Mouse (Mus musculus) limb, embryonic 15.5 days (tissue): Measurements from ENCODE around the gene Dusp18. TPM values are rescaled to one million over a fixed set of nuclear protein-coding genes. Genes with fewer than 3 reads are reported as not detected.

ENCODE experiments used
- ATAC-seq: fragments of 200-750 bp; cut with Nextera tagmentation; 2 replicates; pipeline ENCODE4 v1.8.0; 2017; ENCODE audit warnings: low read depth, moderate TSS enrichment; ENCODE audit not compliant: insufficient number of reproducible peaks, low FRiP score, low TSS enrichment
- H3K27ac ChIP-seq: fragments of 300-500 bp; sonication (generic); 2 replicates; pipeline ENCODE4 v1.5.1; 2015; ENCODE audit warnings: moderate library complexity, mild to moderate bottlenecking, inconsistent platforms
- H3K27me3 ChIP-seq: fragments of 300-500 bp; sonication (generic); 2 replicates; pipeline ENCODE4 v1.6.1; 2015; ENCODE audit warnings: inconsistent platforms
- H3K36me3 ChIP-seq: fragments of 300-500 bp; sonication (generic); 2 replicates; pipeline ENCODE4 v1.6.1; 2015; ENCODE audit warnings: inconsistent platforms
- H3K4me1 ChIP-seq: fragments of 300-500 bp; sonication (generic); 2 replicates; pipeline ENCODE4 v1.6.1; 2015; ENCODE audit warnings: inconsistent platforms
- H3K4me2 ChIP-seq: fragments of 300-500 bp; sonication (generic); 2 replicates; pipeline ENCODE4 v1.6.1; 2015; ENCODE audit warnings: mild to moderate bottlenecking, inconsistent platforms
- H3K4me3 ChIP-seq: fragments of 300-500 bp; sonication (generic); 2 replicates; pipeline ENCODE4 v1.5.1; 2015; ENCODE audit warnings: mild to moderate bottlenecking, inconsistent platforms
- H3K9ac ChIP-seq: fragments of 300-500 bp; sonication (generic); 2 replicates; pipeline ENCODE4 v1.6.1; 2015; ENCODE audit warnings: inconsistent platforms
- H3K9me3 ChIP-seq: fragments of 300-500 bp; sonication (generic); 2 replicates; pipeline ENCODE4 v1.6.1; 2016; ENCODE audit warnings: inconsistent platforms
- WGBS: fragments of 180-500 bp; shearing (Covaris S2); methylation state at CpG from one replicate; pipeline ENCODE4 v1.1.7; 2015; 5-methylcytosine and 5-hydroxymethylcytosine counted together
- polyA plus RNA-seq: library from polyadenylated mRNA; unstranded; fragments of >200 nt; fragmentation: Nextera tagmentation; extraction: Ambion mirVana; gene quantifications from 2 replicates; pipeline ENCODE4 v1.2.1, GENCODE M21; 2015

The Dusp18 gene
- polyA plus RNA-seq, 1 experiment from 2014 or later: 7.6 TPM

GRCm38 (mm10) chr11:3913316-3914108, 18.5 kb downstream of the Dusp18 start:
- H3K27ac ChIP-seq: peak overlapping the region; percentile 88
- H3K4me3 ChIP-seq: peak overlapping the region; percentile 53
- H3K9ac ChIP-seq: peak overlapping the region; percentile 8
- H3K9me3 ChIP-seq: no peaks in the 10 kb centered on the region
- peak overlapping the region; percentile 74 for H3K4me2 ChIP-seq
- H3K4me1 ChIP-seq: peaks cover 35% of the 10 kb centered on the region
- under 1% methylated on average over 65 of the region's 65 CpGs for WGBS
- H3K27me3 ChIP-seq: peaks cover 7% of the 10 kb centered on the region
- H3K36me3 ChIP-seq: no peaks in the 10 kb centered on the region
- ATAC-seq: peak; percentile 78

DNA sequence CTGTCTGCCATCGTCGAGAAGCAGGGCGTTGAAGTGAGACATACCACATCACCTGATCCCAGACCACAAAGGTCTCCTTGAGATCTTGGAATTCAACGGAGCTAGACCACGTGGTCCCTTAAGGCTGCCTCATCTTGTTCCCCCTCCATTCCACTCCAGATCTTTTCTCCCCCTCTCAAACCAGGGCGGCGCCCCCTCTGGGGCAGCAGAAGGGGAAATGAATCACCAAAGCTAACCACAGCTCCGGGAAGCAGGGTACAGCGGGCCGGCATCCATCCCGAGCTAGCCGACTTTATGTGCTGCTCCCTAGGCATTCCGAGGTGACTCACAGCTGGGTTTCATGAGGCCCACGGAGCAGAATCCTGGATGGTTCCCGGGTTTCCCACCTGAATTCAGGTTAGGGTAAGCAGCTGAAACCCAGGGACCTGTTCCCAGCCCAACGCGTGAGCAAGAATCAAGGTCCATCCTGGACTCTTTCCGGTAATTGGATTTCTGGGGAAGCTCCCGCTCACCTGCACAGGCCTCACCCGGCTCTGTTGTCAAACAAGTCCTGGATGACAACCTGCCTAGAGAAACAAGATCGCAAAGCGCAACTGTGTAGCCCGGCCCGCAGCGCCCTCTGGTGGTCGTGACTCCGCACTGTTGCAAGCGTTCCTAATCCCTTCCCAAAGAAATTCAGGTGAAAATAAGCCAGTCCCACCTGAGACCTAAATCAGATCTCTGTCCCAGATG, 19.2 kb downstream of the Dusp18 start, which contains the start of gene Slc35e4:
TSS of gene Slc35e4 (minus strand) at position 556 of the 732 bp plus-strand sequence.
- WGBS: under 1% methylated on average over 27 of the region's 28 CpGs
- peak; percentile 77 for ATAC-seq
- Histone ChIP-seq H3K4me1 (peaks cover 35% of the 10 kb centered on the region), H3K27ac (peak within 1 kb of the TSS; percentile 88), H3K36me3 (no peaks in the 10 kb centered on the region), H3K9ac (peak within 1 kb of the TSS; percentile 39), H3K9me3 (no peaks in the 10 kb centered on the region), H3K4me3 (peak within 1 kb of the TSS; percentile 53), H3K4me2 (peak within 1 kb of the TSS; percentile 74), H3K27me3 (peaks cover 7% of the 10 kb centered on the region)

DNA sequence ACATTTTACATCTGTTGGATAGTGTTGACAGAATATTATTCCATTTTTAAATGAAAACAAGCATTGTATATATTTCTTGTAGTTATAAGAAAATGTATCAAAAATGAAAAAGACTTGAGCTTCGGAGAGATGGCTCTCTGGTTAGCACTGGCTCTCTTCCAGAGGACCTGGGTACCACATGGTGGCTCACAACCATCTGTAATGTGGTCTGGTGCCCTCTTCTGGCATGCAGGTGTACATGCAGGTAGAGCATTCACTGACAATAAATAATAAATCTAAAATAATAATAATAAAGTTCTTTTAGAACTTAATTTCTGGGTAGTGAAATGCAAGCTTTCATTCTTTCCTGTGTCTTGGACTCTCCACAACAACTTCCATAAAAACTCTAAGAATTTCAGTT, 23.7 kb downstream of the Dusp18 start:
- H3K36me3 ChIP-seq: peaks cover 15% of the 10 kb centered on the region
- H3K4me3 ChIP-seq: no peak overlapping the region
- H3K9ac ChIP-seq: no peak overlapping the region
- H3K9me3 ChIP-seq: no peaks in the 10 kb centered on the region
- H3K27me3 ChIP-seq: no peaks in the 10 kb centered on the region
- H3K27ac ChIP-seq: no peak overlapping the region
- H3K4me2 ChIP-seq: no peak overlapping the region
- peaks cover 9% of the 10 kb centered on the region for H3K4me1 ChIP-seq
- no peak for ATAC-seq
- 35% methylated on average over 1 of the region's 1 CpGs for WGBS

- Histone ChIP-seq H3K27me3 (no peaks in the 10 kb centered on the region), H3K9me3 (no peaks in the 10 kb centered on the region), H3K36me3 (peaks cover 28% of the 10 kb centered on the region), H3K9ac (no peak overlapping the region), H3K4me1 (no peaks in the 10 kb centered on the region), H3K27ac (no peak overlapping the region), H3K4me3 (no peak overlapping the region), H3K4me2 (no peak overlapping the region)
- WGBS: 85% methylated on average over 7 of the region's 7 CpGs
- no peak for ATAC-seq
These were observed 25.4 kb downstream of the Dusp18 start for GRCm38 (mm10) chr11:3920476-3920875.

DNA sequence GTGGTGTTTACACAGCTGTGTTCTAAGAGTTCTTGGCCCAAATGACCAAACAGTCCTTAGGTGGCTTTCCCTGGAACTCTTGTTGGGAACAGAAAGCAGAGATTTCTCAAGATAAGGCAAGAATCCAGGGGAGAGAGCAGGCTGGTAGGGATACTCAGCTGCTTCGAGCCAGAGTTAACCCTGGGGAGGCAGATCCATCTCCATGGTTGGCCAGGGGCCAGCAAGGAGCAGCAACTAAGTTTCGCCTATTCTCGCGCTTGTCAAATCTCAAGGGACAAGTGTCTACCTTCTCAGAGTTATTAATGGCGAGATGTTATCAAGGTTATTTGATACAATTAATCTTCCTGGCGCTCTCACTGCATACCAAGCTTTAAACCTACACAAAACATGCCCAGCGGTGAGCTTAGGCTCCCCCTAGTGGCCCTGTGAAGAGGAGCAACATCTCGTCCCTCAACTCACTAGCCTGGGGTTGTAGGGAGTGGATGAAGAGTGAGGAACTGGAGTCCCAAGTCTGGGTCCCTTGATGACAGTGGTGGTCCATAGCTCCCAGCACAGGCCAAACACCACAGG, 26.3 kb downstream of the Dusp18 start:
- H3K36me3 ChIP-seq: peaks cover 32% of the 10 kb centered on the region
- ATAC-seq: no peak
- no peaks in the 10 kb centered on the region for H3K4me1 ChIP-seq
- H3K27me3 ChIP-seq: no peaks in the 10 kb centered on the region
- no peak overlapping the region for H3K9ac ChIP-seq
- no peak overlapping the region for H3K27ac ChIP-seq
- no peak overlapping the region for H3K4me2 ChIP-seq
- H3K4me3 ChIP-seq: no peak overlapping the region
- H3K9me3 ChIP-seq: no peaks in the 10 kb centered on the region
- 29% methylated on average over 8 of the region's 8 CpGs for WGBS

DNA sequence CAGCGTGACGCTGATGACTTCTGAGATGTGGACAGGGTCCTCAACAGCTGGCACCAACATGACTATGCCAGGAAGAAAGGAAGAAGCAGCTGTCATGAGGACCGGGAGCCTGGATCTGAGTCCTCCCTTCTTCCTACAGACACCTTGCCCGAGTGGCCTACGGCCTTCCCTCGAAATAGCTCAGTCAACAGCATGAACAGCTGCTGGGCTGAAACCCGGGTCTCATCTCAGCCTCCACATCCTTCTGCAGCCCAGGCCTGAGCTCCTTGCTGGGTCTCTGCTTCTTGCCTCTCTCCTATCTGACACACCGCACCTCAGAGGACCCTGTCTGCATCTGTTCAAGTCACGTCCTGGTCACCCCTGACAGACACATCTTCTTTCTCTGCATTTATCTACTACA, 27.1 kb downstream of the Dusp18 start:
- H3K36me3 ChIP-seq: peaks cover 32% of the 10 kb centered on the region
- no peak overlapping the region for H3K27ac ChIP-seq
- H3K4me2 ChIP-seq: no peak overlapping the region
- no peak overlapping the region for H3K4me3 ChIP-seq
- H3K9ac ChIP-seq: no peak overlapping the region
- no peaks in the 10 kb centered on the region for H3K27me3 ChIP-seq
- ATAC-seq: no peak
- no peaks in the 10 kb centered on the region for H3K4me1 ChIP-seq
- 94% methylated on average over 9 of the region's 9 CpGs for WGBS
- no peaks in the 10 kb centered on the region for H3K9me3 ChIP-seq

DNA sequence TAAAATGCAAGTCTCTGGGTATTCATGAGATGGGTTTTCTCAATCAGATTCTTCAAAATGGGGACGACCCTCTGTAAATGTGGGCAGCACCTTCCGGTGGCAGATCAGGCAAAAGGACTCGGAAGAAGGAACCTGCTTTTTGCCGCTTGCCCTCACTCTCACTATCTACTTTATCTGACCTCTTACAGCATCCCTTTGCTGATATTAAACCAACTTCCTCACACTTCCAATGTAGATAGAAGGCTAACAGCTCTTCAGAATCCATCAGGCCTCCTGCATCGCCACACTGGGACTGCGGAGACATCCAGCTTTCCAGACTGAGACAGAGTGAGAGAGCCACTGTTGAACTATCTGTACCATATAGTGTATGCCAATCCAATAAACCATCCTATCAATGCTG, 27.7 kb downstream of the Dusp18 start:
- no peaks in the 10 kb centered on the region for H3K9me3 ChIP-seq
- H3K36me3 ChIP-seq: peaks cover 35% of the 10 kb centered on the region
- no peak overlapping the region for H3K4me2 ChIP-seq
- 94% methylated on average over 6 of the region's 6 CpGs for WGBS
- no peaks in the 10 kb centered on the region for H3K27me3 ChIP-seq
- no peak overlapping the region for H3K27ac ChIP-seq
- H3K4me3 ChIP-seq: no peak overlapping the region
- no peak for ATAC-seq
- no peak overlapping the region for H3K9ac ChIP-seq
- no peaks in the 10 kb centered on the region for H3K4me1 ChIP-seq

- ATAC-seq: no peak
- H3K4me3 ChIP-seq: no peak overlapping the region
- 89% methylated on average over 10 of the region's 10 CpGs for WGBS
These were observed 30.9 kb downstream of the Dusp18 start for GRCm38 (mm10) chr11:3925916-3926315.

GRCm38 (mm10) chr11:3930019-3930418, 35.0 kb downstream of the Dusp18 start:
- Histone ChIP-seq H3K9me3 (no peaks in the 10 kb centered on the region), H3K4me3 (no peak overlapping the region), H3K27ac (no peak overlapping the region), H3K27me3 (no peaks in the 10 kb centered on the region), H3K9ac (no peak overlapping the region), H3K36me3 (peaks cover 9% of the 10 kb centered on the region), H3K4me1 (peaks cover 10% of the 10 kb centered on the region), H3K4me2 (no peak overlapping the region)
- no peak for ATAC-seq
- 82% methylated on average over 4 of the region's 4 CpGs for WGBS

More at GRCm38 (mm10) chr11:3925916-3926315, 30.9 kb downstream of the Dusp18 start:
- Histone ChIP-seq H3K4me2 (no peak overlapping the region), H3K27ac (no peak overlapping the region), H3K9me3 (no peaks in the 10 kb centered on the region), H3K9ac (no peak overlapping the region), H3K4me1 (peaks cover 4% of the 10 kb centered on the region), H3K27me3 (no peaks in the 10 kb centered on the region), H3K36me3 (peaks cover 35% of the 10 kb centered on the region)

DNA sequence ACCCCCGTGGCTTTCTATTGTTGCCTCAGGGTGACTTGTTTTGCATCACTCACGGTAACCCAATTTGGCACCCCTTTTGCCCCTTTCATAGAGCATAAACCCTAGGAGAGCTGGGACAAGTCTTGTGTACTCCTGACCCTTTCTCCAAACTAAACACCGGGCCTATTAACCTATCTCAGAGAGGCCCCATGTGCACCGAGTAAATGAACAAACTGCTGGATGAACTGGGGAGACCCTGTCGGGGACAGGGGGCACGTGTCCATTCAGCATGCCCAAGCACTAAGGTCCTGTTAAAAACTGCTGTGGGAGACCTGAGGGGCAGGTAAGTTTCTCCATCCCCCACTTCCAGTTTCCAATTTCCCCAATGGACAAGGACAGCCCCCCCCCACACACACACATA, 35.9 kb downstream of the Dusp18 start:
- H3K4me2 ChIP-seq: peak overlapping the region; percentile 72
- H3K27me3 ChIP-seq: no peaks in the 10 kb centered on the region
- ATAC-seq: no peak
- no peaks in the 10 kb centered on the region for H3K9me3 ChIP-seq
- peaks cover 7% of the 10 kb centered on the region; the same call in 1 of the 2 replicates for H3K36me3 ChIP-seq
- H3K4me1 ChIP-seq: peaks cover 10% of the 10 kb centered on the region
- peak overlapping the region; percentile 49 for H3K4me3 ChIP-seq
- no peak overlapping the region for H3K27ac ChIP-seq
- H3K9ac ChIP-seq: no peak overlapping the region
- 33% methylated on average over 6 of the region's 6 CpGs for WGBS

- Histone ChIP-seq H3K27ac (no peak within 1 kb of the TSS), H3K4me2 (peak within 1 kb of the TSS; percentile 72), H3K4me1 (peaks cover 10% of the 10 kb centered on the region), H3K4me3 (peak within 1 kb of the TSS; percentile 49), H3K36me3 (peaks cover 4% of the 10 kb centered on the region; the same call in 1 of the 2 replicates), H3K9ac (peak within 1 kb of the TSS; percentile 23; the same call in 1 of the 2 replicates), H3K27me3 (no peaks in the 10 kb centered on the region), H3K9me3 (no peaks in the 10 kb centered on the region)
- ATAC-seq: peak; percentile 79
- WGBS: under 1% methylated on average over 21 of the region's 26 CpGs
These were observed 36.6 kb downstream of the Dusp18 start, which contains the start of gene Tcn2 for GRCm38 (mm10) chr11:3931511-3932211. Tcn2 (minus strand) TSS chr11:3932159.
